Mouse (Mus musculus): ENCODE results near the gene Cmbl. TPM values are rescaled to one million over a fixed set of nuclear protein-coding genes. Genes with fewer than 3 reads are reported as not detected.

The Cmbl gene
- total RNA-seq, 2 experiments from 2014 or later: 117 to 206 TPM

DNA sequence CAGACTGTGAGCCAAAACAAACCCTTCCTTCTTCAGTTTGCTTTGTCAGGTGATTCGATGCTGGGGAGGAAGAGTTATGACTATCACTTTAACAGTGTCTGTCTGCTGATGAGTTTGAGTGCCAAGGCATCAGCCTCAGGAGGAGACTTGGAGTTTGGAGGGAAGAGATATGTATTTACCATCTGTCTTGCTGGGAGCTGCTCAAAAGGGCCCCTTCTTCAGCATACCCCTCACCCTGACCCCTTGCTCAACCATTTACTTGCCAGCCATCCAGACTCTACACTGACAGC is 24.7 kb upstream of the Cmbl start:
- DNase-seq: no peak

- DNase-seq: peak; percentile 25 to 37
Measured at GRCm38 (mm10) chr15:31542013-31542958, 22.9 kb upstream of the Cmbl start.

GRCm38 (mm10) chr15:31543246-31543645 is 21.9 kb upstream of the Cmbl start:
- no peak for DNase-seq

- no peak for DNase-seq
Measured at GRCm38 (mm10) chr15:31545058-31545457, 20.1 kb upstream of the Cmbl start.

DNA sequence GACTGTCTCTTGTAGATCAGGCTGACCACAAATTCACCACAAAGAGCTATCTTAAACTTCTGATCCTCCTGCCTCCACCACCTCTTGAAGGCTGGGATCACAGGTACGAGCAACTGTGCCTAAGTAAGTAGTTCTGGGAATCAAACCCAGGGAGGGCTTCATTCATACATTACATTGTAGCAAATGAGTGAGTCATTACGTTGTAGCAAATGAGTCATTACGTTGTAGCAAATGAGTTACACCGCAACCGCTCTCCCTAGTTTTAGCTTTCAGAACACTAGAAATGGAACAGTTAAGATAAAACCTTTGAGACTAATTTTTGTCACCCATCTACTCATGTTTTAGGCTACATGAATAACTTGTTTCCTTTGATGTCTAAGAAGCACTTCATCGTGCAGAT is 18.9 kb upstream of the Cmbl start:
- DNase-seq: no peak

DNA sequence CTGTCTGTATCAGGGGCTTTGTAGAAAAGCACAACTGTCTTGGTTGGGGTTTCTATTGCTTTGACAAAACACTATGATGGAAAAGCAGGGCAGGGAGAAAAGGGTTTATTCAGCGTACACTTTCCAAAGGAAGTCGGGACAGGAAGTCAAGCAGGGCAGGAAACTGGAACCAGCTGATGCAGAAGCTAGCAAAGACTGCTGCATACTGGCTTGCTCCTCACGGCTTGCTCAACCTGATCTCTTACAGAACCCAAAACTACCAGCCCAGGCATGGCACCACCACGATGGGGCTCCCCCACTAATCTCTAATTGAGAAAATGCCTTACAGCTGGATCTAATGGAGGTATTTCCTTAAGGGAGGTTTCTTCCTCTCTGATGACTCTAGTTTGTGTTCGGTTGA is 17.8 kb upstream of the Cmbl start:
- DNase-seq: no peak

- no peak for DNase-seq
Measured at GRCm38 (mm10) chr15:31550381-31550780, 14.8 kb upstream of the Cmbl start.

- no peak for DNase-seq
Measured at GRCm38 (mm10) chr15:31554855-31555254, 10.3 kb upstream of the Cmbl start.

- DNase-seq: peak; percentile 58 to 68
Measured at GRCm38 (mm10) chr15:31561390-31561789, 3.8 kb upstream of the Cmbl start.

GRCm38 (mm10) chr15:31561976-31562375 is 3.2 kb upstream of the Cmbl start:
- DNase-seq: no peak

DNA sequence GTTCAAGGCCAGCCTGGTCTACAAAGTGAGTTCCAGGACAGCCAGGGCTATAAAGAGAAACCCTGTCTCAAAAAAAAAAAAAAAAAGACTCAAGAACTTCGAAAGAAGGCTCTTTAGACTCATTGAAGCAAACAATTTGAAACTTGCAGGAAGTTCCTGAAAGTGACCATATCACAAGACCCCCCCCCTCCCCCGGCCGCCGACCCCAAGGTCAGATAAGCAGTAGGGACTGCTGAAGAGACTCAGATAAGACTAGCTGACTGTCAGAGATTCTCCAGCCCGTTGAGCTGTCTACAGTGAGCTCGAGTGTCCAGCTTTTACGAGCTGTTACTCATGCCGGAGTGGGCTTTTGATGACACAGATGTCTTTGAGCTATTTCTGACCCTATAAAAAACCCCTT is 2.3 kb upstream of the Cmbl start:
- no peak for DNase-seq

DNA sequence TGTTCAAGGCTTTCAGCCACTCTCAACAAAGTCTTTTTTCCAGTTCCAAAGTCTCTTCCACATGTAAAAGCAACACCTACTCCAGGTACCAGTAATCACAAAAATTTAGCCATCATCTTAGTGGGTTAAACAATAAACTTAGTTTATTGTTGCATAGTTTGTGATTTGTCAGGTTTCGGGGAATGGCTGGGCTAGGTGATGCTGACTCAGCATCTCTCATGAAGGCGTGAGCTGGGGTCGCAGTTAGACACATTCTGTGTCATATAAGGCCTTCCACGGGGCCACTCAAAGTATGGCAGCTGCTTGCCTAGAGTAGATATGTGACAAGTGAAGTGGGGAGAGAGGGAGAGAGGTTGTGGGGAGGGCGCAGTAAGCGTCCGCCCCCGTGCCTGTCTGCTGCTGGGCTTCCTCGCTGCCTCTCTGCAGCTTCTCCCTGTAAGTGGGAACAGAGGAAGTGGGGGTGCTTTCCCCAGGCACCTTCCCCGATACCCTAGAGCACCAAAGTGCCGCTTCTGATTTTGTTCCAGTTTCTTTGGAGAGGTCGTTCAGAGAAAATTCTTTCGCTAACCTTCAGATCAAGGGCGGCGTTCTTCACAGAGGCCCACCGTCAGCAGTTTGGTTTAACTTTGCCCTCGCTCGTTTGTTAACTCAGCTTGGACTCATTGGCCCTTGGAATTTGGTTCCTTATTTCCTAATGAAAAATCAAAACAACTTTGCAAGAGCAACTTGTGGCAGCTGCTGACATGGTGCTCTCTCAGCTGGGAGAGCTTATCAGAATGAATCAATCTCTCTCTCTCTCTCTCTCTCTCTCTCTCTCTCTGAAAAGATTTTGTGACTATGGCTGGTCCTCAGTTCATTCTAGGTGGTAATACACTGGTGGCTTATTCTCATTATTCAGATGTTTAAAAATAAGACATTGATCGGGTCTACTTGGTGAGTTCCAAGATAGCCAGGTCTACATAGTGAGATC is 1.3 kb upstream of the Cmbl start:
- DNase-seq: peak; percentile 43 to 63

GRCm38 (mm10) chr15:31565786-31566185 is 597 bp downstream of the Cmbl start:
- DNase-seq: no peak

GRCm38 (mm10) chr15:31567431-31567830 is 2.2 kb downstream of the Cmbl start:
- peak in 1 of 2 experiments; percentile 46 for DNase-seq

DNA sequence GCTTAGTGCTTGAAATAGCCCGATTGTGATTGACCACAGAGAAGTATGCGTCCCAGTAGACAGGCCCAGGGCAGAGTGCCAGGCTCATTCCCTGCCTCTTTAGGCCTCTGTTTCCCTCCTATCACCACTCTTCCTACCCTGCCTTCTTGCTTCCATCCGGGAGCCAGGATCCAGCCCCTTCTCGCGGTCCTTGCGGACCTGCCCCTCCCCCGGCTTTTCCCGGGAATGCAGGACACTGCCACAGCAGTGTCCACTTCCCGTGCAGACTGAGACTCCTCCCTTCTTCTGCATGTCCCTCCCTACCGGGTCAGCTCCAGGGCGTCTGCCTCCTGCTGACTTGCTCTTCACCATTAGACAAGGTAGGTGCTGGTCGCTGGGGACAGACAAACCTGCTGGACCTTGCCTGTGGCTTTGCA is 3.4 kb downstream of the Cmbl start:
- DNase-seq: peak; percentile 82 to 92

DNA sequence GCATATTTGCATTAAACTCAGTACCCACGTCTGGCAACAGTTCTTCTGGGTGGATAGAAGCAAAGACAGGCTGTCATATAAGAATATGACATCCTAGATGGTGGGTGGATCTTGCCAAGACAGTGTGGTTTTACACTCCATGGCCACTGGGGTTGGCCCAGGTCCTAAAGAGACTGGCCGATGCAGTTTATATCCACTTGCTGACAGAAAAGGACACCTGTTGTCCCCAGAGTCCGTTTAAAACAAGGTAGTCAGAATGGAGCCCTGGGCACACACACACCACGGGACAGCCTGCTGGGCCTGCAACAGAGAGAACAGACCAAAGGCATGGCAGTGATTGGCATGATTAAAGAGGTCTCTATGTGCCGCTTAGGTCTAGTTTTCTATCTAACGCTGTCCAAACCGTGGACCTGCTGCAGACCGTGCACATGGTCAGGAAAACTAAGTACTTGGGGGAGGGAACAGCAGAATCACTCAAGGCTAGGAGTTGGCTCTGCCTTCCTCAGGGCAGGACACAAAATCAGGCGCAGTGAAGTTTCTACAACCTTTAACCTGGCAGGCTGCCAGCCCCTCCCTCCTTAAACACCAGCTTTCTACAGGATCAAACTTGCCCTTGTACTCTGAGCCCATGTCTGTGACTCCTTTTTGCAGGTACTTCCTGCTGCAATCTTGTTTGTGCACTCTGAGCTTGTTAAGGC is 4.3 kb downstream of the Cmbl start:
- peak; percentile 63 to 80 for DNase-seq

GRCm38 (mm10) chr15:31570959-31571358 is 5.8 kb downstream of the Cmbl start:
- DNase-seq: peak in 1 of 2 experiments; percentile 50

- DNase-seq: peak in 1 of 2 experiments; percentile 58
Measured at GRCm38 (mm10) chr15:31571906-31572722, 6.9 kb downstream of the Cmbl start.

- DNase-seq: no peak
Measured at GRCm38 (mm10) chr15:31573287-31573686, 8.1 kb downstream of the Cmbl start.

- no peak for DNase-seq
Measured at GRCm38 (mm10) chr15:31573692-31574091, 8.5 kb downstream of the Cmbl start.

GRCm38 (mm10) chr15:31576076-31576475 is 10.9 kb downstream of the Cmbl start:
- no peak for DNase-seq
